Mouse (Mus musculus) retina, postnatal 7 days (tissue): ENCODE measurements around the gene Tmed2.
"Not testable (repeated sequence)": the region's sequence is repeated elsewhere in the genome, so short reads cannot be mapped to it uniquely, and the experiment has no call there.

Experiments
- DNase-seq: peaks from one replicate; pipeline ENCODE4 v3.0.0-alpha.2; 2012; ENCODE audit warnings: low read depth, low spot score

Tmed2 gene

GRCm38 (mm10) chr5:124528351-124528750 is 12.1 kb upstream of the Tmed2 start:
- DNase-seq, result no peak

GRCm38 (mm10) chr5:124528791-124529190 is 11.7 kb upstream of the Tmed2 start:
- DNase-seq, result no peak

GRCm38 (mm10) chr5:124529191-124529651 is 11.3 kb upstream of the Tmed2 start:
- DNase-seq, result no peak

- DNase-seq, result no peak
Observed at GRCm38 (mm10) chr5:124529697-124530096, 10.8 kb upstream of the Tmed2 start.

GRCm38 (mm10) chr5:124530655-124531582 is 9.6 kb upstream of the Tmed2 start, which contains the start of gene Rilpl1:
Gene Rilpl1 (minus strand): TSS chr5:124531391.
- DNase-seq, result peak; percentile 51

GRCm38 (mm10) chr5:124531583-124531930 is 8.9 kb upstream of the Tmed2 start:
- no peak for DNase-seq

- DNase-seq, result no peak
Observed at GRCm38 (mm10) chr5:124532451-124532850, 8.0 kb upstream of the Tmed2 start.

- DNase-seq, result no peak
Observed at GRCm38 (mm10) chr5:124535016-124535415, 5.5 kb upstream of the Tmed2 start.

GRCm38 (mm10) chr5:124536776-124537175 is 3.7 kb upstream of the Tmed2 start:
- no peak for DNase-seq

GRCm38 (mm10) chr5:124538813-124539792 is 1.4 kb upstream of the Tmed2 start:
- no peak for DNase-seq

GRCm38 (mm10) chr5:124539905-124540304 is 590 bp upstream of the Tmed2 start:
- DNase-seq, result no peak

GRCm38 (mm10) chr5:124540905-124541601 is 558 bp downstream of the Tmed2 start:
- DNase-seq, result peak; percentile 47

- no peak for DNase-seq
Observed at GRCm38 (mm10) chr5:124541602-124541973, 1.1 kb downstream of the Tmed2 start.

GRCm38 (mm10) chr5:124550737-124551136 is 10.2 kb downstream of the Tmed2 start:
- DNase-seq, result not testable (repeated sequence)

- DNase-seq, result not testable (repeated sequence)
Observed at GRCm38 (mm10) chr5:124551349-124552093, 11.0 kb downstream of the Tmed2 start.

GRCm38 (mm10) chr5:124552094-124552472 is 11.6 kb downstream of the Tmed2 start:
- no peak for DNase-seq

GRCm38 (mm10) chr5:124552558-124553307 is 12.2 kb downstream of the Tmed2 start, which contains the start of gene Ddx55:
Gene Ddx55 (plus strand): TSS chr5:124552864.
- DNase-seq, result peak; percentile 85

GRCm38 (mm10) chr5:124553607-124554006 is 13.1 kb downstream of the Tmed2 start:
- DNase-seq, result no peak

GRCm38 (mm10) chr5:124555145-124555544 is 14.7 kb downstream of the Tmed2 start:
- no peak for DNase-seq

GRCm38 (mm10) chr5:124571068-124571467 is 30.6 kb downstream of the Tmed2 start:
- no peak for DNase-seq
